Mouse (Mus musculus) neural tube, embryonic 12.5 days (tissue): ENCODE data around the gene Mrm1. TPM values are rescaled to one million over a fixed set of nuclear protein-coding genes. Genes with fewer than 3 reads are reported as not detected.

Experiments
- polyA plus RNA-seq: library from polyadenylated mRNA; unstranded; fragments of >200 nt; fragmentation: Nextera tagmentation; extraction: Ambion mirVana; gene quantifications from 2 replicates; pipeline ENCODE4 v1.2.1, GENCODE M21; 2016

Gene Mrm1
- polyA plus RNA-seq, 1 experiment from 2014 or later: 8.9 TPM

Other genes starting within 250 kb of the Mrm1 start
- 8.2 and 8.9 TPM in 2 replicates for gene Dhrs11, start 9.5 kb upstream of the Mrm1 start, polyA plus RNA-seq
- 80.0 and 93.3 TPM in 2 replicates for gene Ggnbp2, start 51.3 kb upstream of the Mrm1 start, polyA plus RNA-seq
- gene Myo19, start 60.6 kb upstream of the Mrm1 start, polyA plus RNA-seq: 8.2 and 8.8 TPM in 2 replicates
- gene Pigw, start 60.8 kb upstream of the Mrm1 start, polyA plus RNA-seq: 1.9 and 2.8 TPM in 2 replicates
- 61.4 and 63.5 TPM in 2 replicates for gene Znhit3, start 96.9 kb upstream of the Mrm1 start, polyA plus RNA-seq
- 4.8 and 5.7 TPM in 2 replicates for gene Car4, start 138.3 kb upstream of the Mrm1 start, polyA plus RNA-seq